Mouse (Mus musculus): ENCODE data around the gene Gnaq. TPM values are rescaled to one million over a fixed set of nuclear protein-coding genes. Genes with fewer than 3 reads are reported as not detected.

The Gnaq gene
- polyA plus RNA-seq, 1 experiment from 2014 or later, result 48.4 TPM

GRCm38 (mm10) chr19:16435531-16436231 is 303.1 kb downstream of the Gnaq start, which contains the start of gene Gna14:
TSS of gene Gna14 (plus strand) at chr19:16435762.
- Histone ChIP-seq H3K4me2 (replicated peaks) (peak within 1 kb of the TSS; percentile 75), H3K4me3 (replicated peaks; ENCODE audit: low read length) (peak within 1 kb of the TSS; percentile 37), H3K9me3 (ENCODE audit: control insufficient read depth, low read length) (no peaks in the 10 kb centered on the region), H3K4me1 (replicated peaks; ENCODE audit: control insufficient read depth, insufficient read depth, low read length) (peaks cover 16% of the 10 kb centered on the region), H3K27ac (no peak within 1 kb of the TSS), H3K9ac (peak within 1 kb of the TSS; percentile 21; the same call in 1 of the 2 replicates), H3K27me3 (ENCODE audit: control insufficient read depth, insufficient read depth, low read length) (peaks cover 40% of the 10 kb centered on the region), H3K36me3 (replicated peaks; ENCODE audit: control insufficient read depth, insufficient read depth) (no peaks in the 10 kb centered on the region)
- under 1% methylated on average over 27 of the region's 27 CpGs for WGBS
- ATAC-seq (ENCODE audit: low FRiP score), result peak; percentile 47; the same call in 1 of the 2 replicates
- peak; percentile 38 for DNase-seq (ENCODE audit: low spot score)

GRCm38 (mm10) chr19:16436335-16437169 is 303.9 kb downstream of the Gnaq start:
- Histone ChIP-seq H3K27ac (no peak overlapping the region), H3K4me3 (replicated peaks; ENCODE audit: low read length) (peak overlapping the region; percentile 37), H3K4me1 (replicated peaks; ENCODE audit: control insufficient read depth, insufficient read depth, low read length) (peaks cover 16% of the 10 kb centered on the region), H3K36me3 (replicated peaks; ENCODE audit: control insufficient read depth, insufficient read depth) (no peaks in the 10 kb centered on the region), H3K9me3 (ENCODE audit: control insufficient read depth, low read length) (no peaks in the 10 kb centered on the region), H3K27me3 (ENCODE audit: control insufficient read depth, insufficient read depth, low read length) (peaks cover 40% of the 10 kb centered on the region), H3K4me2 (replicated peaks) (peak overlapping the region; percentile 75), H3K9ac (peak overlapping the region; percentile 21; the same call in 1 of the 2 replicates)
- WGBS, result 2% methylated on average over 61 of the region's 61 CpGs
- ATAC-seq (ENCODE audit: low FRiP score) (0 out of 2 replicates have a peak, but pooled peaks have one; percentile 19), DNase-seq (ENCODE audit: low spot score) (peak; percentile 29)

Small RNAs within 50 kb of the gene (microRNA-seq; reads per million reads assigned to microRNA genes)
- not detected for gene Mir496b

Other genes with a start within 250 kb of the Gnaq start
- gene Psat1, start 185.5 kb upstream of the Gnaq start, polyA plus RNA-seq (2014; fragmentation: Nextera tagmentation; extraction: Ambion mirVana), result 87.7 and 97.9 TPM in 2 replicates
- gene Cep78, start 147.8 kb upstream of the Gnaq start, polyA plus RNA-seq (2014; fragmentation: Nextera tagmentation; extraction: Ambion mirVana), result 27.9 and 29.4 TPM in 2 replicates